Mouse (Mus musculus) Patski (cell line): Measurements from ENCODE around the gene Rpa2. TPM values are rescaled to one million over a fixed set of nuclear protein-coding genes. Genes with fewer than 3 reads are reported as not detected.

ENCODE experiments used
- ATAC-seq: fragments of 100-300 bp; one replicate; pipeline ENCODE4 v1.8.0; 2021
- CTCF ChIA-PET: fragments of 350-600 bp; sonication (Branson Sonifier 250); formaldehyde crosslinking; loops from one replicate; lab custom pipeline; 2022; ENCODE audit warnings: inconsistent platforms; lab: Charles Lee
- POLR2A ChIA-PET: fragments of 350-600 bp; sonication (Branson Sonifier 250); formaldehyde crosslinking; loops from one replicate; lab custom pipeline; 2022; ENCODE audit warnings: antibody characterized with exemption, inconsistent platforms; lab: Charles Lee
- DNase-seq: peaks from one replicate; pipeline ENCODE4 v3.0.0-alpha.2; 2011; ENCODE audit warnings: low read depth, low spot score
- H3K27me3 ChIP-seq: fragments of 371-371 bp; one replicate; pipeline ENCODE4 v1.5.1; 2021
- CTCF ChIP-seq: fragments of 100-300 bp; IDR thresholded peaks from one replicate; pipeline ENCODE4 v1.5.1; 2021
- in situ Hi-C: fragments of 300-500 bp; cut with MboI; formaldehyde crosslinking; loops from 3 replicates; pipeline ENCODE4 v1.11.1; 2018; ENCODE audit warnings: low pct_unique_long_range_greater_than_20kb, mixed read lengths
- polyA plus RNA-seq: library from polyadenylated mRNA; unstranded; gene quantifications from one replicate; pipeline ENCODE4 v1.2.3, GENCODE M21; 2021

The Rpa2 gene
- polyA plus RNA-seq, 1 experiment from 2014 or later = 15.5 TPM

DNA sequence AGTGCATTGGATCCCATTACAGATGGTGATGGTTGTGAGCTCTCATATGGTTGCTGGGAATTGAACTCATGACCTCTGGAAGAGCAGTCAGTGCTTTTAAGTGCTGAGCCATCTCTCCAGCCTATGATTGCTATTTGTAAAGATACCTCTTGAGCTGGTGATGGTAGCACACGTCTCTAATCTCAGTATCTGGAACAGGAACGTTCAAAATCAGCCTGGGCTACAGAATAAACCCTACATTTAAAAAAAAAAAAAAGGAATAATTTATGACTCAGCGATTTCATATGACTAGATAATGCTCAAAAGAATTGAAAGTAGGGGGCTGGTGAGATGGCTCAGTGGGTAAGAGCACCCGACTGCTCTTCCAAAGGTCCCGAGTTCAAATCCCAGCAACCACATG lies 35.1 kb downstream of the Rpa2 start:
- POLR2A ChIA-PET = interaction anchor here (0.6 kb wide), 1 partner anchor 9 kb away, joined by 3 read pairs; no protein-coding TSS in a partner anchor

DNA sequence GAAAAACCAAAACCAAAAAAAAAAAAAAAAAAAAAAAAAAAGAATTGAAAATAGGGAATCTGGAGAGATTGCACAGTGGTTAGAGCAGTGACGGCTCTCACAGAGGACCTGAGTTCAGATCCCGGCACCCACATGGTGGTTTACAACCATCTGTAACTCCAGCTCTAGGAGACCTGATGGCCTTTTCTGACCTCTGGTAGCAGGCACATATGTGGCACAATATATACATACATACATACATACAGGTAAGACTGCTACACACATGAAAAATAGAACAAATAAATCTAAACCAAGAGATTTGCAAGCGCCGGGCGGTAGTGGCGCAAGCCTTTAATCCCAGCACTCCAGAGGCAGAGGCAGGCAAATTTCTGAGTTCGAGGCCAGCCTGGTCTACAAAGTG lies 35.7 kb downstream of the Rpa2 start:
- CTCF ChIA-PET = no interaction called here
- H3K27me3 ChIP-seq = no peaks in the 10 kb centered on the region
- TF ChIP-seq CTCF = no peak
- in situ Hi-C loops = no loop called here
- no peak for ATAC-seq
- no peak for DNase-seq
- POLR2A ChIA-PET = interaction anchor here (0.7 kb wide), 1 partner anchor 36 kb away, joined by 3 read pairs; the partner anchor contains the start of gene Rpa2

More for the DNA sequence above, 35.1 kb downstream of the Rpa2 start:
- no peak for TF ChIP-seq CTCF
- ATAC-seq = no peak
- no peaks in the 10 kb centered on the region for H3K27me3 ChIP-seq
- CTCF ChIA-PET = no interaction called here
- in situ Hi-C loops = no loop called here
- no peak for DNase-seq

DNA sequence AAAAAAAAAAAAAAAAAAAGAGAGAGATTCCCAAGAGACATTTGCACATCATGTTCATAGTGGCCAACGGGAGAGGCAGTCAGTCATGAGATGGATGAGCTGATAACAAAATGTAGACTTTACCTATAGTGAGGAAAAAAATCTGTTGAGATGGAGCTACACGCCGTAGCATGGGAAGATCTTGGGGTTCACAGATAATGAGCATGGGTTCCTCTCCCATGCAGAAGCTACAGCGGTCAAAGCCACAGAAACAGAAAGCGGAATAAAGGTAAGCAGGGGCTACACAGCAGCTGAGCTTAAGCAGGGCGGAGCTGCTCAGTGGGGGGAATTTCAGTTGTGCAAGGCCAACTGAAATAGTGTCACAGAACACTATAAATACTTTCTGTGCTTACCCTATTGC lies 36.2 kb downstream of the Rpa2 start:
- ATAC-seq (no peak), DNase-seq (no peak)
- no peaks in the 10 kb centered on the region for H3K27me3 ChIP-seq
- CTCF ChIA-PET = no interaction called here
- in situ Hi-C loops = no loop called here
- POLR2A ChIA-PET = interaction anchor here (0.7 kb wide), 1 partner anchor 36 kb away, joined by 3 read pairs; the partner anchor contains the start of gene Rpa2
- no peak for TF ChIP-seq CTCF

DNA sequence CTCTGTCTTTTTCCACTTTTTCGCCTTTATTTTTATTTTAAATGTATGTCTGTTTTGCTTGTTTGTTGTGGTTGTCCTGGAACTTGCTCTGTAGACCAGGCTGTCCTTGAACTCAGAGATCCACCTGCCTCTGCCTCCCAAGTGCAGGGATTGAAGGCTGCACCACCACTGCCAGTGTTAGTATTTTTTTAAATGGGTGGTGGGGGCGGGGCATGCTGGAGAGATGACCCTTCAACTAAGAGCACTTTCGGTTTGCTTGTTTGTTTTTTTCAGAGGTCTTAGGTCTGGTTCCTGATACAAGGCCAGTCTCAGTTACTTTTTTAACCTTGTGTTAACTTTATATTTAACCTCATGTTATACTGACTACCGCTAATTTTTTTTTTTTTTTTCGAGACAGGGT lies 37.0 kb downstream of the Rpa2 start:
- in situ Hi-C loops = no loop called here
- ATAC-seq (no peak), DNase-seq (no peak)
- ChIA-PET POLR2A (interaction anchor here (0.5 kb wide), 1 partner anchor 28 kb away, joined by 3 read pairs; no protein-coding TSS in a partner anchor), CTCF (no interaction called here)
- no peaks in the 10 kb centered on the region for H3K27me3 ChIP-seq
- no peak for TF ChIP-seq CTCF

DNA sequence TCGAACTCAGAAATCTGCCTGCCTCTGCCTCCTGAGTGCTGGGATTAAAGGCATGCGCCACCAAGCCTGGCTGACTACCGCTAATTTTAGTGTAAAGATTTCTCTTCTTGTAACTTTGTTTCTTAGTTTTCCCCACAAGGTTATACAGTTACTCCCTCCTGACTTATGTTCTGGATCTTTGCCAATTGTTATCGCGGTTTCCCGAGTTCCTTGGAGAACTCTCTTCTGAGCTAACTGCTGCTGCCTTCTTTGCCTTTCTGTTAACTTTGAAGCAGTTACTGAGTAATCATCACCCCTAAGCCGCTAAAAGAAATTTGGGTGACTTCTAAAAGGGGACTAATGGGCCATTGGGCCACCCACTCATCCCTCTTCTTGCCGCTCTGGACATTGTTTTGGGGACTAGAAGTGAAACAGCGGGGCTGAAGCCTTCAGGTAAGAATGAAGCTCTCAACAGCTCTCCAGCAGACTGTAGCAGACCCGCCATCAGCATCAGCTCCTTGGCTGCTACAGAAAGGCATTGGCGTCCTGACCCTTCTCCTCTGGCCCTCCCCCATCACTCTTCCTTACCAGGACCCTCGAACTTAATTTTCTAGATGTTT lies 37.6 kb downstream of the Rpa2 start:
- DNase-seq (no peak), ATAC-seq (no peak)
- in situ Hi-C loops = no loop called here
- no peak for TF ChIP-seq CTCF
- no peaks in the 10 kb centered on the region for H3K27me3 ChIP-seq
- ChIA-PET POLR2A (interaction anchor here (0.5 kb wide), 1 partner anchor 29 kb away, joined by 3 read pairs; no protein-coding TSS in a partner anchor), CTCF (interaction anchor here (0.7 kb wide), 1 partner anchor 12 kb away, joined by 3 read pairs; no protein-coding TSS in a partner anchor)

DNA sequence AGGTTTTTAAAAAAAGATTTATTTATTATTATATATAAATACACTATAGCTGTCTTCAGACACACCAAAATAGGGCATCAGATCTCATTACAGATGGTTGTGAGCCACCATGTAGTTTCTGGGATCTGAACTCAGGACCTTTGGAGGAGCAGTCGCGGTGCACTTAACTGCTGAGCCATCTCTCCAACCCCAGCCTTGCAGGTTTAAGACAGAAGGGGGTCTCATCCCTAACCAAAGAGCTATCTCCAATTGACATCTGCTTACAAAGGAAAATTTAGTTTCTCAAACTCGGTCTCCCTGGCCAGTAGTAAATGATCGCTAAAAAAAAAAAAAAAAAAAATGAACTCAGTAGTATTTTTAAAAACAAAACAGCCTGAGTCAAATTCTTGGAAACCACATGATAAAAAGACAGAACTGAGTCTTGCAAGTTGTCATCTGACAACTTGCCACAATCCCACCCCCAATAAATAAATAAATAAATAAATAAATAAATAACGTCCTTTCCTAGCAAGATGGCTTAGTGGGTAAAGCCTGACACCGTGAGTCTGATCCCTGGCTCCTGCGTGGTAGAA lies 38.6 kb downstream of the Rpa2 start:
- in situ Hi-C loops = no loop called here
- no peaks in the 10 kb centered on the region for H3K27me3 ChIP-seq
- CTCF ChIA-PET = no interaction called here
- POLR2A ChIA-PET = no interaction called here
- DNase-seq (no peak), ATAC-seq (no peak)
- TF ChIP-seq CTCF = no peak

DNA sequence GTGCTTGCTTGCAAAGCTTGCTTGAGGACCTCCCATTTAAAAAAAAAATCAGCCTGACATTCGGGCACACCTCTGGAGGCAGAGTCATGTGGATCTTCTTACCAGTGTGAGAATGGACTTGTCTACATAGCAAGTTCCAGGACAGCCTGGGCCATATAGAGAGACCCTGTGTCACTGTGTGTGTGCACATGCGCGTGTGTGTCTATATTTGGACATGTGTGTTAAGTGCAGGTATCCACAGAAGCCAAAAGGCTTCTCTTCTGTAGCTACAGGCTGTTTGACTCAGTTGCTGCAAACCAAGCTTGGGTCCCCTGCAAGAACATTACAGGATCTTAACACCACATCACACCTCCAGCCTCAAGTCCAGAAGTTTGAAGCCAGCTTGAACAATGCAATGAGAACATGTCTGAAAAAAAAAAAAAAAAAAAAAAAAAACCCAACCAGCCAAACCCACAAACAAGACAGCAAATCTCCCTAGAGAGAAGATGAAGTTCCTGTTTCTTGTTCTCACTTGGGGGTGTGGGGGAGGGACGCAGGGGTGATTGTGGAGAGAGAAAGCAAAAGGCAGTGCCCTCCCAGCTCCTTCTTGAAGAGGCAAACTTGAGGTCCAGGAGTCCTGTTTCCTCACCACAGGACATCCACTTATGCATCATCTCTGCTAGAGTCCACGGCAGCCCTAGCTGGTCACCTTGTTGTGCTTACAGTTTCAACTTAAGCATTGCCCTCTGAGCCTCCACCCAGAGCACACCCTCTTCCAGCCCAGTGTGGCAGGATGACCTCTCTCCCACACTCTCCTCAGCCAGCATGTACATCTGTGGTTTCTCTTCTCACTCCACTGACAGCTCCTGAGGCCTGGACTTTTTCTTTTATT lies 39.9 kb downstream of the Rpa2 start:
- CTCF ChIA-PET = no interaction called here
- no peaks in the 10 kb centered on the region for H3K27me3 ChIP-seq
- POLR2A ChIA-PET = interaction anchor here (0.6 kb wide), 1 partner anchor 10 kb away, joined by 4 read pairs; no protein-coding TSS in a partner anchor
- ATAC-seq (no peak), DNase-seq (no peak)
- in situ Hi-C loops = no loop called here
- no peak for TF ChIP-seq CTCF

DNA sequence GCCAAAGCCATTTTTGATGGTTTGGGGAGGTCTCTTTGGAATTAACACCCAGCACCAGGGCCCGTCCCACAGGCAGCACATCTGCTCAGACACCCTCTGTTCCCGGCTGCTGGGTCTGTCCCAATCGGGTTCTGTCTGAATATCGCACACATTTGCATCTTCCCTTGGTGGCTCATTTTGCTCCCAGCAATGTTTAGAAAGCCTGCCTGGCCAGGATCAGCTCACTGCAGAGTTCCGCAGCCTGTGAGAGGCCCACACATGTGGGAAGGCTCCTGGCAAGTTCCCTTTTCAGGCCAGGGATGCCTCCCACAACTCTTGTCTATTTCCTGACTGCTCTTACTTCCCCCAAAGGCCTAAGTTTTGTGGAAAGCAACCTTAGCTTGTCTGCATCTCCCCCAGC lies 41.5 kb downstream of the Rpa2 start:
- no peak for TF ChIP-seq CTCF
- CTCF ChIA-PET = no interaction called here
- POLR2A ChIA-PET = no interaction called here
- in situ Hi-C loops = no loop called here
- DNase-seq = no peak
- no peaks in the 10 kb centered on the region for H3K27me3 ChIP-seq
- ATAC-seq = no peak

DNA sequence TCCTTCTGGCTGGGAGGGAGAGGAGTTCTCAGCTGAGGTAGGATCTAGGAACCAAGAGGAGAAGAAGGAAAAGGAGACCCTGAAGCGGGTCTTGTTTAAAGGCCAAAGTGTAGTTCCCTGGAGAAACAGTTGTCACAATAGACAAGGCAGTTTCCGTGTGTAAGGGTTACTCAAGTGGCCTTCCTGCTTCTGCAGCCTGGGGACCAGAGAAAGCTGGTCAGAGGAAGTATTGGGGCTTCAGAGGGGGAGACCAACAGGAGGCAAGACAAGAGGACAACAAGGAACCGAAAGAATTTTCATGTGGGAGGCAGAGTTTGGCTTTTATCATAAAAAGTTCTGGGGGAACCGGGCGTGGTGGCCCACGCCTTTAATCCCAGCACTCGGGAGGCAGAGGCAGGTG lies 48.3 kb downstream of the Rpa2 start:
- in situ Hi-C loops = no loop called here
- POLR2A ChIA-PET = no interaction called here
- ATAC-seq = no peak
- no peak for TF ChIP-seq CTCF
- H3K27me3 ChIP-seq = no peaks in the 10 kb centered on the region
- DNase-seq = no peak
- CTCF ChIA-PET = no interaction called here

DNA sequence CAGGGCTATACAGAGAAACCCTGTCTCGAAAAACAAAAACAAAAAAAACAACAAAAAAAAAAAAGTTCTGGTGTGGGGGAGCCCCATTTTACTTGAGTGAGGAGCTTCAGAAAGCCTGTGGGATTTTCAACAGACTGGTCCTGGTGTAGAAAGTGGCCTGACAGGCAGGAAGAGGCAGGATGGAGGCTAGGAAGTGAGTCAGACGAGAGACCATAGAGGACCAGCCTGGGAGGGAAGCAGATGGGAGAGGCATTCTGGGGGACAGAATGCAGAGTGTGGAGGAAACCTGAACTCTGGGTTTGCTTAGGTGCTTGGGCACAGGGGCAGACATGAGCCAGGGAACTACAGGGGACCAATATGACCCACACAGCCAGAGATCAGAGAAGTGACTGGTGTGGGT lies 48.7 kb downstream of the Rpa2 start:
- in situ Hi-C loops = no loop called here
- POLR2A ChIA-PET = no interaction called here
- DNase-seq (no peak), ATAC-seq (no peak)
- TF ChIP-seq CTCF = no peak
- CTCF ChIA-PET = no interaction called here
- no peaks in the 10 kb centered on the region for H3K27me3 ChIP-seq
